Mouse (Mus musculus) ES-E14 (cell line): ENCODE measurements around the gene Aldh3b3.

Experiments used
- CHD2 ChIP-seq: IDR thresholded peaks from 2 replicates; pipeline ENCODE4 v1.6.1; 2014; ENCODE audit warnings: mild to moderate bottlenecking, low read depth, low read length, inconsistent platforms
- HCFC1 ChIP-seq: IDR thresholded peaks from 2 replicates; pipeline ENCODE4 v1.6.1; 2012; ENCODE audit warnings: low read length, inconsistent platforms, borderline replicate concordance; ENCODE audit not compliant: insufficient read depth
- MAFK ChIP-seq: IDR thresholded peaks from 2 replicates; pipeline ENCODE4 v1.6.1; 2014; ENCODE audit warnings: mild to moderate bottlenecking, low read depth, low read length, inconsistent platforms; ENCODE audit not compliant: insufficient read depth
- ZC3H11A ChIP-seq: IDR thresholded peaks from 2 replicates; pipeline ENCODE4 v1.6.1; 2012; ENCODE audit warnings: low read depth, mild to moderate bottlenecking, inconsistent platforms, low read length, borderline replicate concordance
- ZNF384 ChIP-seq: IDR thresholded peaks from 2 replicates; pipeline ENCODE4 v1.6.1; 2012; ENCODE audit warnings: low read depth, low read length, inconsistent platforms

- no peak for TF ChIP-seq HCFC1
- no peak for TF ChIP-seq ZNF384
- TF ChIP-seq CHD2: no peak
- TF ChIP-seq MAFK: no peak
- no peak for TF ChIP-seq ZC3H11A
These were observed 39.9 kb downstream of the Aldh3b3 start for GRCm38 (mm10) chr19:3998335-3998734.
